Mouse (Mus musculus): ENCODE measurements at regions not wholly inside any gene's neighbourhood (a gene's known extent, or its start where the extent isn't known, plus 50 kb on each side); places are given as distances from the start of the nearest gene placed in this dataset.

GRCm38 (mm10) chr10:126094238-126094880, 128.4 kb downstream of the Lrig3 start:
- TF ChIP-seq POLR2A (IDR thresholded peaks at IDR 0.05; ENCODE audit: extremely low read depth, insufficient read depth, low read length) (no peak), CTCF (IDR thresholded peaks at IDR 0.05; ENCODE audit: extremely low read depth, insufficient read depth, low read length) (no peak)
